Mouse (Mus musculus) limb, embryonic 15.5 days (tissue): Measurements from ENCODE around the gene Gm20388. TPM values are rescaled to one million over a fixed set of nuclear protein-coding genes. Genes with fewer than 3 reads are reported as not detected.

Source experiments
- ATAC-seq: fragments of 200-750 bp; cut with Nextera tagmentation; 2 replicates; pipeline ENCODE4 v1.8.0; 2017; ENCODE audit warnings: low read depth, moderate TSS enrichment; ENCODE audit not compliant: insufficient number of reproducible peaks, low FRiP score, low TSS enrichment
- H3K27ac ChIP-seq: fragments of 300-500 bp; sonication (generic); 2 replicates; pipeline ENCODE4 v1.5.1; 2015; ENCODE audit warnings: moderate library complexity, mild to moderate bottlenecking, inconsistent platforms
- H3K27me3 ChIP-seq: fragments of 300-500 bp; sonication (generic); 2 replicates; pipeline ENCODE4 v1.6.1; 2015; ENCODE audit warnings: inconsistent platforms
- H3K36me3 ChIP-seq: fragments of 300-500 bp; sonication (generic); 2 replicates; pipeline ENCODE4 v1.6.1; 2015; ENCODE audit warnings: inconsistent platforms
- H3K4me1 ChIP-seq: fragments of 300-500 bp; sonication (generic); 2 replicates; pipeline ENCODE4 v1.6.1; 2015; ENCODE audit warnings: inconsistent platforms
- H3K4me2 ChIP-seq: fragments of 300-500 bp; sonication (generic); 2 replicates; pipeline ENCODE4 v1.6.1; 2015; ENCODE audit warnings: mild to moderate bottlenecking, inconsistent platforms
- H3K4me3 ChIP-seq: fragments of 300-500 bp; sonication (generic); 2 replicates; pipeline ENCODE4 v1.5.1; 2015; ENCODE audit warnings: mild to moderate bottlenecking, inconsistent platforms
- H3K9ac ChIP-seq: fragments of 300-500 bp; sonication (generic); 2 replicates; pipeline ENCODE4 v1.6.1; 2015; ENCODE audit warnings: inconsistent platforms
- H3K9me3 ChIP-seq: fragments of 300-500 bp; sonication (generic); 2 replicates; pipeline ENCODE4 v1.6.1; 2016; ENCODE audit warnings: inconsistent platforms
- WGBS: fragments of 180-500 bp; shearing (Covaris S2); methylation state at CpG from one replicate; pipeline ENCODE4 v1.1.7; 2015; 5-methylcytosine and 5-hydroxymethylcytosine counted together
- polyA plus RNA-seq: library from polyadenylated mRNA; unstranded; fragments of >200 nt; fragmentation: Nextera tagmentation; extraction: Ambion mirVana; gene quantifications from 2 replicates; pipeline ENCODE4 v1.2.1, GENCODE M21; 2015

Gene Gm20388
- polyA plus RNA-seq, 1 experiment from 2014 or later = 4.9 TPM

DNA sequence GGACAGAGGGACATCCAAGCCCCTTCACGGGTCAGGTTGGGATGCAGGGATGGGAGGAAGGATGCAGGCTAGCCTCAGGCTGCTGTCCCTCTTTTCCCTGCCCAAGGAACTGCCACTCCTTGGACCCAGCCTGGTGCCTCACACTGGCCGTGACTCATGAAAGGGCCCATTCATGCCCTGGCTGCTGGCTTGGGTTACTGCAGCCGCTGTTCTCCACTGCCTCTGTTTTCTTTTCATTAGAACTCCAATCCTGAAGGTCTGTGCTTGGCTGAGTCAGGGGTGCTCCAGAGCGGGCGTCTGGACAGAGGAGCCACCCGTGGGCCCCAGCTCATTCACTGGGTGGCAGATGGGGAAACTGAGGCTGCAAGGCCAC is 2314.0 kb downstream of the Gm20388 start:
- Histone ChIP-seq H3K27me3 (peaks cover 13% of the 10 kb centered on the region), H3K4me1 (peaks cover 35% of the 10 kb centered on the region), H3K4me2 (no peak overlapping the region), H3K9ac (no peak overlapping the region), H3K36me3 (no peaks in the 10 kb centered on the region), H3K27ac (peak overlapping the region; percentile 88), H3K4me3 (no peak overlapping the region), H3K9me3 (no peaks in the 10 kb centered on the region)
- ATAC-seq = 0 out of 2 replicates have a peak, but pooled peaks have one; percentile 62
- 61% methylated on average over 6 of the region's 6 CpGs for WGBS

DNA sequence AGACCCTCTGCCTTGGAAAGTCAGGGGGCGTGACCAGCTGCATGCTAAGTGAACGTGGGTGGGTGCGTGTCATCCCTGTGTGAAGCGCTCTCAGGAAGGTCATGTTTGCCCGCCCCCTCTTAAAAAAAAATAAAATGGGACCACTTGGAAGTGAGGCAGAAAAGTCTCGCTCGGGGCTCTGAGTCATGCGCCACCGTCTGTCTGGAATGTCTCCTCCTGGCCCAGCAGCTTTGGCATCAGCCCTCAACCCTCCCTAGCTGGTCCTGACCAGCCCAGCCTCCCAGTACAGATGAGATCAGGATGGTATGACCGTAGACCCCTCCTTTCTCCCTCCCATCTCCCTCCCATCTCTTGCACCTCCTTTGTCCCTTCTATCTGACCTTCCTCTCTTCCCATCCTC is 2314.8 kb downstream of the Gm20388 start:
- Histone ChIP-seq H3K9ac (no peak overlapping the region), H3K36me3 (no peaks in the 10 kb centered on the region), H3K4me2 (no peak overlapping the region), H3K27me3 (peaks cover 13% of the 10 kb centered on the region), H3K4me3 (no peak overlapping the region), H3K4me1 (peaks cover 41% of the 10 kb centered on the region), H3K27ac (peak overlapping the region; percentile 88), H3K9me3 (no peaks in the 10 kb centered on the region)
- 51% methylated on average over 10 of the region's 10 CpGs for WGBS
- no peak for ATAC-seq

DNA sequence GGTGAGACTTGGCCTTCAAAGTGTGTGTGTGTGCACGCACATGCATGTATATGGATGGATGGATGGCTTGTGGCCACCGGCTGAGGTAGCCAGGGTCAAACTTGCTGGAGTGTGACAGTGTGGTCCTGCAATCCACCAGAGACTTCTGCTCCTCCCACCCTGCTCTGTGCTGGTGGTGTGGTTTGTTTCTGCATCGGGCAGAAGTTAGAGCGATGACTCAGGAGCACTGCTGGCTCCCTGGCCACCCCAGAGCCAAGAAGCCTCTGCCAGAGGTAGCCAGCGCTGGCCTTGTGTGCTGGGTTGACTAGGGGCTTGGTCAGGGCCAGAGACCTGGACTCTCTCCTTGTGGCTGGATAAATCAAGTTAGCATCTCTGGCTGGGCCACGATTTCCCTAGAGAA is 2316.7 kb downstream of the Gm20388 start:
- H3K9ac ChIP-seq = no peak overlapping the region
- H3K27me3 ChIP-seq = peaks cover 24% of the 10 kb centered on the region
- H3K4me1 ChIP-seq = peaks cover 59% of the 10 kb centered on the region
- no peak overlapping the region for H3K27ac ChIP-seq
- WGBS = 72% methylated on average over 6 of the region's 6 CpGs
- H3K4me2 ChIP-seq = no peak overlapping the region
- no peak for ATAC-seq
- H3K9me3 ChIP-seq = no peaks in the 10 kb centered on the region
- no peak overlapping the region for H3K4me3 ChIP-seq
- no peaks in the 10 kb centered on the region for H3K36me3 ChIP-seq

DNA sequence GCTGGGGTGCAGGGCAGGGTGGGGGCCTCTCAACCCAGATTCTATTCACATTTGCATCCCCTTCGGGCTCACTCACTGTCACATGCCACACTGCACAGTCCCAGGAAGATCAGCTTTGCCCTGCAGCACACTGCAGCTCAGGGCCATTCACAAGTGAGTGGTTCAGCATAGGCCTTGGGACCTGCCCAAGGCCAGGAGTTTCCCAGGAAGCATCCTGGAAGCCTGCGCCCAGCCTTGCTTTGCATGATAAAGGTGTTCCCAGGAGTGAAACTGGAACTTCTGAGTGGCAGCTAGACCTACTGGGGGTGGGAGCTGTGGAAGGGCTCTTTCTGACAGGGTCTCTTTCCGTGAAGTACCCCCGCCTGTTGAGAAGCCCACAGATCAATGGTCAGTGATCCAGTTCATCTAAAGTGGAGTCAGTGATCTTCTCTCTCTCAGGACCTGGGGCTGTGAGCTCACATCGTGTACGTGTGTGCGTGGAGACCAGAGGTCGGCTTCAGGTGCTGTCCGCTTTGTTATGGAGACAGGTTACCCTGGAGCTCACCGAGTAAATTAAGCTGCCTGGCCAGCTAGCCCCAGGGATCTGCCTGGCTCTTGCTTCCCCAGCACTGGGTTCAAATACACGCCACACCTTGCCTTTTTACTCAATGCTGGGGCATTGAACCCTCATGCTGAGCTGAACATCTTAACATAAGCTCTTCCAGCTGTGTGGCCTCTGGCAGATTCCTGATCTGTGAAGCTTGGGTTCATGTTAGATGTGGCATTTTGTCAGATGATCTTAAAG is 2318.3 kb downstream of the Gm20388 start:
- Histone ChIP-seq H3K9ac (no peak overlapping the region), H3K27me3 (peaks cover 28% of the 10 kb centered on the region), H3K4me1 (peaks cover 65% of the 10 kb centered on the region), H3K27ac (0 out of 2 replicates have a peak overlapping the region, but pooled peaks have one; percentile 4), H3K36me3 (no peaks in the 10 kb centered on the region), H3K9me3 (no peaks in the 10 kb centered on the region), H3K4me2 (no peak overlapping the region), H3K4me3 (no peak overlapping the region)
- WGBS = 69% methylated on average over 11 of the region's 11 CpGs
- no peak for ATAC-seq

DNA sequence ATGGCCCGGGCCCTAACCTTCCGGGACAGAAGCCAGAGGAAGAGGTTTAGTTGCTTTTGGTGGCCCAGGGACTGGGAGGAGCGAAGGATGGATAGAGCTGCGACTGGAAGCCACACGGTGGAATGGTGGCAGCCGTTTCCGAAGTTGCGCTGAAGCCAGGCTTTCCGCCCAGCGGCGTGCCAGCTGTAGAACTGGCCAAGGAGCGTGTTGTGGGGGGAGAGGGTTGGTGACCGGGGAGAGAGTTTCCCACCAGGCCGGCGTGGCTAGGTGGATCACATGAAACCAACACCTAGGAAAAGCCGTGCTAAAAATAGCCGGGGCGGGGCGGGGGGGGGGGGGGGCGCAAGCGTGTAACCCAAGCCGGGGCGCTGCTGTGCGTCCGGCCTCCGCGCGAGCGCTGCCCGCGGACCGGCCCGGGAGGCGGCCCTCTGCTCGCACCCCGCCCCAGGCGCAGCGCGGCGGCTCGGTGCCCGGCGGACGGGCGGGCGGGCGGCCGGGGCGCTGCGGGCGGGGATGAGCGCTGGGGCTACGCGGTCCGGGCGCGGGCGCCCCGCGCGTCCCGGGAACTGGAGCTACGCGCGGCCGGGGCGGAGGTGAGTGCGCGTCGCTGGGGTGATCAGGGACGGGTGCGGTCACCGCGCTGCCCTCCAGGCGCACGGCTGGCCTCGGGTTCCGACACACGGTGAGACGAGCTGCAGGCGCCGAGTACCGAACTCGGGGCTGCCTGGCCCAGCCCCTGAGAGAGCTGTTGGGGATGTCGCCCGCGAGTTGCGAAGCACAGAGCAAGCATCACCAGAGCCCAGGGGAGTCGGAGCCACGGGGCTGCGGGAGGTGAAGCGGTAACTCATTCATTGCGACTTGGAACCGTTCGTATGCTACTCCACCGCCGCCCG is 2319.4 kb downstream of the Gm20388 start:
- H3K36me3 ChIP-seq = no peaks in the 10 kb centered on the region
- peaks cover 61% of the 10 kb centered on the region for H3K4me1 ChIP-seq
- peak; percentile 8; the same call in 1 of the 2 replicates for ATAC-seq
- no peaks in the 10 kb centered on the region for H3K9me3 ChIP-seq
- H3K4me3 ChIP-seq = peak overlapping the region; percentile 64
- H3K27ac ChIP-seq = peak overlapping the region; percentile 88
- peak overlapping the region; percentile 80 for H3K9ac ChIP-seq
- peaks cover 28% of the 10 kb centered on the region for H3K27me3 ChIP-seq
- under 1% methylated on average over 78 of the region's 98 CpGs for WGBS
- H3K4me2 ChIP-seq = peak overlapping the region; percentile 94

GRCm38 (mm10) chr8:122230712-122231337 is 2320.2 kb downstream of the Gm20388 start:
- Histone ChIP-seq H3K27ac (peak overlapping the region; percentile 88), H3K9ac (peak overlapping the region; percentile 80), H3K4me3 (peak overlapping the region; percentile 64), H3K27me3 (peaks cover 28% of the 10 kb centered on the region), H3K4me1 (peaks cover 57% of the 10 kb centered on the region), H3K9me3 (no peaks in the 10 kb centered on the region), H3K4me2 (peak overlapping the region; percentile 94), H3K36me3 (no peaks in the 10 kb centered on the region)
- peak; percentile 11; the same call in 1 of the 2 replicates for ATAC-seq
- 4% methylated on average over 32 of the region's 32 CpGs for WGBS

DNA sequence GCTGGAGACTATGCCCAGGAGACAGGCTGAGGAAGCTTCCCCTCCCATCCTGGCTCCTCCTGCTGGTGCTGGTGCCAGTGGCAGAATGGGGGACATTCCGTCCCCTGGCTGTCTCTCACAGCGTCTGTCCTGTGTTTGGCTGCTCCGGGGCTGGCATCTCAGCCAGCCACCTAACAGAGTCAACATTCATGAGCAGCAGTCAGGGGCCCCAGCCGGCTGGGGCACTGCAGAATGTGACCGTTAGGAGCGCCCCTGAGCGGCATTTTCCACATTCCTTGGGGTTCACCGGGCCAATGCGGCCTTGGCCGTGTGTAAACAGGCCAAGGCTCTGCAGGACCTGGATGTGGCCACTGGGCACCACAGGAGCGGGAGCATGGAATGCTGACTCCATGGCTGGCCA is 2323.4 kb downstream of the Gm20388 start:
- WGBS = 34% methylated on average over 11 of the region's 11 CpGs
- H3K4me2 ChIP-seq = no peak overlapping the region
- 0 out of 2 replicates have a peak overlapping the region, but pooled peaks have one; percentile 30 for H3K27ac ChIP-seq
- no peak overlapping the region for H3K9ac ChIP-seq
- H3K4me3 ChIP-seq = no peak overlapping the region
- peaks cover 17% of the 10 kb centered on the region; the same call in 1 of the 2 replicates for H3K27me3 ChIP-seq
- H3K4me1 ChIP-seq = peaks cover 62% of the 10 kb centered on the region
- H3K36me3 ChIP-seq = no peaks in the 10 kb centered on the region
- H3K9me3 ChIP-seq = no peaks in the 10 kb centered on the region
- no peak for ATAC-seq

DNA sequence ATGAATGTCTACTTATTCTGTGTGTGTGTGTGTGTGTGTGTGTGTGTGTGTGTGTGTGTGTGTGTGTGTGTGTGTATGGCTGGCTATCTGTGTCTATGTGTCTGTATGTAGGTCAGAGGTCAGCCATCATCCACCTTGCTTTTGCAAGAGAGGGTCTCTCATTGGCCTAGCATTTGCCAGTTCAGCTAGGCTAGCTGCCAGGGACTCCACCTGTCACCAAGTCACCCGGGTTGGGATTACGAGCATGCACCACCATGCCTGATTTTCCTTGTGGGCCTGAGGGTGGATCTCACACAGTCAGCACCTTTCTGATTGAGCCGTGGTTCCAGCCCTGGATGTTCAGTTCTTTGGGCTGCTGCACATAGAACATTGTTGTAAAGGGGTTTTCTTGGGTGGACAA is 2325.9 kb downstream of the Gm20388 start:
- 67% methylated on average over 3 of the region's 3 CpGs for WGBS

DNA sequence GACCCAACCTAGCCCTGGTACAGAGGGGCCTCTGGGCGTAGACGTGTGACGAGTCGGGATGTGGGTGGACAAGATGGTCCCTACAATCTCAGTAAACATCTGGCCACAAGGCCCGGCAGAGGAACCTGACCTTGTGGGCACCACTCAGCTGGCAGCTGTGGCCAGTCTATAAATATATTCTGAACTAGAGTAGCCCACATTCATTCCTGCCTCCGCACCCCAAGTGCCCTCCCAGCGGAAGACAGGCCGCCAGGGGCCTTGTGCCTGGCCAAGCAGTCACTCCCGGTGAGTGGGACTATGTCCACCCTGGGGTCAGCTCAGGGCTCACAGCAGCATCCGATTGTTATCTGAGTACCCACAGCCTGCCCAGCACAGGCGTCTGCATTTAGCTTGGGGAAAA is 2327.6 kb downstream of the Gm20388 start:
- no peak overlapping the region for H3K27ac ChIP-seq
- H3K27me3 ChIP-seq = no peaks in the 10 kb centered on the region
- no peak for ATAC-seq
- peaks cover 37% of the 10 kb centered on the region for H3K4me1 ChIP-seq
- H3K9me3 ChIP-seq = no peaks in the 10 kb centered on the region
- H3K9ac ChIP-seq = no peak overlapping the region
- H3K4me3 ChIP-seq = no peak overlapping the region
- H3K4me2 ChIP-seq = no peak overlapping the region
- no peaks in the 10 kb centered on the region for H3K36me3 ChIP-seq
- 75% methylated on average over 11 of the region's 11 CpGs for WGBS

More for the DNA sequence above, 2325.9 kb downstream of the Gm20388 start:
- Histone ChIP-seq H3K27ac (no peak overlapping the region), H3K27me3 (peaks cover 8% of the 10 kb centered on the region; the same call in 1 of the 2 replicates), H3K9me3 (no peaks in the 10 kb centered on the region), H3K9ac (no peak overlapping the region), H3K4me1 (peaks cover 44% of the 10 kb centered on the region), H3K4me2 (no peak overlapping the region), H3K4me3 (no peak overlapping the region), H3K36me3 (no peaks in the 10 kb centered on the region)
- ATAC-seq = no peak

DNA sequence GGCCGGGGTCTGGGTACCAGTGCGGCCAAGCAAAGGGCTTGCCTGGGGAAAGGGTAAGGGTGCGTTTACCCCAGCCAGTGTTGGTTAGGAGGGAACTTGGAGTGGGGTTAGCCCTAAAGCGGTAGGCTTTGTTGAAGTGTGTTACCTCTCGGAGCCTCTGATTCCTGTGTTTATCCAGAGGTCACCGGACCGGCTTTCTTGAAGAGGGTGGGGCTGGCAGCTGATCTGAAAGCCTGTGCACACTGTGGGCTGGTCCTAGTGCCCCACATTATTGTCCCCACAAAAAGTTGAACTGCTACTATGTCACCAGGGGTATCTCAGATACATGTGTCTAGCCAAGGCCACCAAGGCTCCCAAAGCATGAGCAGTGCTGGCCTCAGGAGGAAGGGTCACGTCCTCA is 2328.1 kb downstream of the Gm20388 start:
- Histone ChIP-seq H3K4me1 (peaks cover 32% of the 10 kb centered on the region), H3K9me3 (no peaks in the 10 kb centered on the region), H3K36me3 (no peaks in the 10 kb centered on the region), H3K27ac (no peak overlapping the region), H3K4me2 (no peak overlapping the region), H3K27me3 (no peaks in the 10 kb centered on the region), H3K4me3 (no peak overlapping the region), H3K9ac (no peak overlapping the region)
- no peak for ATAC-seq
- WGBS = 52% methylated on average over 8 of the region's 8 CpGs

DNA sequence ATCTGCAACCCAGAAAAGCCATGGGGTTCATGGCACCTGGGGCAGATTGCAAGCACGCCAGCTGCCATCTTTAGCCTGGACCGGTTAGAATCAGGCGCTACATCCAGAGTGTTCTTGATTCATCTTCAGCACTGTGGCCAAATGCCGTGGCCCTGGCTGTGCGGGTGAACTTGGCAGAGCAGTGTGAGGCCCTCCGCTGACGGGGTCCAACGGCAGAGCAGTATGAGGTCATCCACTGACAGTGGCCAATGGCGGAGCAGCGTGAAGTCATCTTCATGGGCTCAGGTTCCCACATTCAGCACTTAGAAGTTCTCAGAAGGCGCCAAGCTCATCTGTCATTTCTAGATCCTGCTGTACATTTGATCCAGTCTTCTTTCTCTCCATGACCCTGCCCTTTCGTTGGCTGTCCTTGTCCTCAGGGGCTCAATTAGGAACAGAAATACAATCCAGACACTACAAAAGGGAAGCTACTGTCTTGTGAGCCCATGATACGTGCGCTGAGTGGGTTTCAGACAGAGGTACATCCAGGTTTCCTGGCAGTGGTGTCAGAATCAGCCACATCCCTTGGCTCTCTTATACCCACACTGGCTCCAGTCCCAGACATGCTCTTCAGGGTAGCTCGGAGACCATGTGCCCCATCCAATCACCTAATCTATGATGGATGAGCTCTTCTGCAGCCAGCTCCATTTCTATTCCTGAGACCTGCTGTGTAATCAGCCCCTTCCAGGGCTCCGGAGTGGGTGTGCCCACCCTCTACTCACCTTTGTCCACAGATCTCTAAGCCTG is 2329.8 kb downstream of the Gm20388 start:
- Histone ChIP-seq H3K4me3 (no peak overlapping the region), H3K4me1 (peaks cover 24% of the 10 kb centered on the region), H3K27me3 (no peaks in the 10 kb centered on the region), H3K9ac (no peak overlapping the region), H3K9me3 (no peaks in the 10 kb centered on the region), H3K36me3 (no peaks in the 10 kb centered on the region), H3K27ac (no peak overlapping the region), H3K4me2 (no peak overlapping the region)
- 84% methylated on average over 16 of the region's 16 CpGs for WGBS
- no peak for ATAC-seq
